Mouse (Mus musculus): ENCODE results near the gene Gm20388.

DNA sequence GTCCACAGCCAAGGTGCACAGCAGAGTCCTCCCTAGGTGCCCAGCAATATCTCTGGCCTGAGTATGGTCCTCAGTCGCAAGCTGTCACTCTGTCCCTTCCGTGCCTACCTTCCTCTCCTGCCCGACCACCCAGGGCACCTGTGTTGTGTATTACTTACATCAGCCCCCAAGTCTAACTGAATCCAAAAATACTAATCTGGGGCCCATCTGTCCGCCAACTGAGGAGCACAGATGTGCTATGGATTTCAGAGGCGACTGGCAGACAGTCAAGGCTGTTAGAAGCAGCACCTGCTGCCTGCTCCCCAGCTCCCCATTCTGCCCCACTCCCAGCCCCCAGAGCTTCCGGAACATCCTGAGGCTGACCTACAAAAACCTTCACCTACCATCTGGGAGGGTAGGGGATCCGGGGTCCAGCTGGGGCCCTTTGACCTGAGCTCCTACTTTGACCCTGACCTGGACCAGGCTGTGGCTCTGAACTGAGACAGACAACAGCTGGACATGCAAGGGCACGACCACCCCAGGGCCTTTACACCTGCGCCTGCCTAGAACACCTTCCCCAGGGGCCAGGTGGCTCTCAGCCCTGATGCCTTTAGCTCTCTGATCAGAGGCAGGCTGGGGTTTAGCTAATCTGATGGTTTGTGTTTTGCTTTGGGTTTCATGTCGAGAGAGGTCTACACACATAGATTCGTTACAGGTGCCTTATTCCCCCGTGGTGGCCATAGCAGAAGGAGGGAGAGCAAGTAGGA, 2801.9 kb downstream of the Gm20388 start:
- no peak for TF ChIP-seq CTCF (IDR thresholded peaks at IDR 0.05; ENCODE audit: extremely low read depth, insufficient read depth, low read length)
- no peak for TF ChIP-seq POLR2A (IDR thresholded peaks at IDR 0.05; ENCODE audit: extremely low read depth, insufficient read depth, low read length)

All from cortical plate, adult 2 months (tissue).